Mouse (Mus musculus) cerebellum, postnatal 36 days (tissue): ENCODE measurements around the gene Bckdha.

ENCODE experiments used
- DNase-seq, 2 experiments: peaks; one replicate each; pipeline ENCODE4 v3.0.0; 2021 to 2022; ENCODE audit warnings: mixed read lengths in 2 of 2

Bckdha gene

GRCm38 (mm10) chr7:25681341-25682231 is 22.8 kb upstream of the Bckdha start:
- no peak for DNase-seq

- peak; percentile 90 to 92 for DNase-seq
These were observed 21.9 kb upstream of the Bckdha start, which contains the start of gene B9d2 for GRCm38 (mm10) chr7:25680514-25681258. TSS of gene B9d2 (plus strand) at chr7:25680780.

DNA sequence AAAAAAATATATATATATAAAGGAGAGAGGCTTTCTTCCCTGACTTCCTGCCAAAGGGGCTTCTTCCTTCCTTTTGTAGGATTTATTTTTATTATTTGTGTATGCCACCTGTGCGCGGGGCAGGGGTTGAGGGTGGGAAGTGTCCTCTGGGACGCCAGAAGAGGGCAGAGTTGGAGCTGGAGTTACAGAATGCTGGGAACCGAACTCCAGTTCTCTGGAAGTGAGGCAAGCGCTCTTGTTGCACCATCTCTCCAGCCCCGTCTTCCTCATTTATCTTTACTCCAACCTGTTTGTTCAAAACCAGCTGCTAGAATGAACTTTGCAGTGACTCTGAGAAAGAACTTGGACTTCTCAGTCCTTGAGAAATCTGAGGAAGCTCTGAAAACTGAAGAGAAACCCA is 21.2 kb upstream of the Bckdha start:
- DNase-seq = no peak

DNA sequence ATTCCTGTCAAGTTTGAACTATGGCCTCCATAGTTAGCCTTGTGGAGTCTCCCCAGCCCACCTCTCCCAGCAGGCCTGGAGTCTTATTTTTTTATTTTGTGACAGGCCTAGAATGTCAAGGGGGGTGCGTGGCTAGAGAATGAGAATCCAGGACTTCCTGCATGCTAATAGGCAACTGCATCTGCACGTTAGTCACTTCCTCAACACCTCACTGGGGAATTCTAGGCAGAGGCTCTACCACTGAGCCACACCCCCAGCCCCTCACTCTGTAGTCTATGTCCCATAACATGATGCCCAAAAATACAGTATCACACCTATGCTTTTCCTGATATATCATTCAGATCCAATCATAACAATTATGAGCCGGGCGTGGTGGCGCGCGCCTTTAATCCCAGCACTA is 18.2 kb upstream of the Bckdha start:
- no peak for DNase-seq

GRCm38 (mm10) chr7:25676085-25676781 is 17.5 kb upstream of the Bckdha start:
- DNase-seq = peak; percentile 100

- DNase-seq = no peak
These were observed 16.6 kb upstream of the Bckdha start for GRCm38 (mm10) chr7:25675405-25675804.

GRCm38 (mm10) chr7:25674719-25675300 is 16.0 kb upstream of the Bckdha start, which contains the start of gene Tmem91:
TSS of gene Tmem91 (minus strand) at chr7:25675166.
- no peak for DNase-seq

- DNase-seq = no peak
These were observed 15.5 kb upstream of the Bckdha start for GRCm38 (mm10) chr7:25674297-25674696.

GRCm38 (mm10) chr7:25672442-25672841 is 13.7 kb upstream of the Bckdha start:
- no peak for DNase-seq

DNA sequence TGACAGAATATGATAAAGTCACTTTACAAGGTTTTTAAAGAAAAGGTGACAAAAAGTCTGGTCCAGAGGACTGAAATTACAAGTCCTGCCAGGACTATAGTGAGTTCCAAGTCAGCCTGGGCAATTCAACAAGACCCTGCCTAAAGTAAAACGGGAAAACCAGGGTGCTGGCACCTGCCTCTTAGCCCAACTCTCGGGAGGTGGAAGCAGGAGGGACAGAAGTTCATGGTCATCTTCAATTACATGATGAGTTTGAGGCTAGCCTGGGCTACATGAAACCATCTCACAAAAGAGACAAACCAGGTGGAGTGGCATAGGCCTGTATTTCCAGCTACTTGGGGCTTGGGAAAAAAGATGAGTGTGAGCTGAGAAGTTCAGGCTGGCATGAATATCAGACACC is 12.9 kb upstream of the Bckdha start:
- DNase-seq = no peak

- DNase-seq = no peak
These were observed 11.3 kb upstream of the Bckdha start for GRCm38 (mm10) chr7:25670096-25670495.

DNA sequence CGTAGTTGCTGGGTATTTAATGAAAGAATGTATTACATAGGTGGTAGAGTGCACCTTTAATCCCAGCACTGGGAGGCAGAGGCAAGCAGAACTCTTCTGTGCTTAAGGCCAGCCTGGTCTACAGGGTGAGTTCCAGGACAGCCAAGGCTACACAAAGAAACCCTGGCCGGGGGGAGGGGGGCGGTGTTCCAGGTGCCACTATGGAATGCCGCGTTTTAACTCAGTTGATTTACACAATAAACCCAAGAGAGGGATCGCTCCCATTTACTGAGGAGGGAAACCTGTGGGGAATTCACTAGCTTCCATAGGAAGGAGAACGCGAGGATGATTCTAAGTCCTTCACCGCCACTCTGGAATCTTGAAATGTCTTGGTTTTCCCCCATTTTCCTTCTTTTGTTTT is 10.8 kb upstream of the Bckdha start:
- DNase-seq = no peak

- no peak for DNase-seq
These were observed 10.4 kb upstream of the Bckdha start for GRCm38 (mm10) chr7:25669158-25669557.

DNA sequence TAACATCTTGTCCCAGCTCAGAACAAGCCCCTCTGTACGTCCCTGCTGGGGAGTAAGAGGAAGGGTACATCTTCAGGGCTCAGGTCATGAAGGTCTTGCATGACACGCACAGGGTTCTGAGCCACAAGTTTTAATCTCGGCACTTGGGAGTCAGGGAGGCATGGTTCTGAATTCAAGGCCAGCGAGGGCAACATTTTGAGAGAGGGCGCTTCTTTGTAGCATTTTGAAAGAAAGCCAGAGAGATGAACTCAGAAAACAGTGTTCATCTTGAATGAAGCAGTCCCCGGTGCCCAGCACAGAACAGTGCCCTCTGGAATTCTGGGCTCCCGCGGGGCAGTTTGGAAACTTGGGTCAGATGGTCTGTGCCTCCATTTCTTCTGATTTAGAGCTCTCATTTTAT is 7.6 kb upstream of the Bckdha start:
- DNase-seq = no peak

GRCm38 (mm10) chr7:25657785-25658184 is 996 bp downstream of the Bckdha start:
- DNase-seq = no peak

- DNase-seq = peak; percentile 69 to 72
These were observed 3.0 kb downstream of the Bckdha start for GRCm38 (mm10) chr7:25655601-25656428.

GRCm38 (mm10) chr7:25652244-25652759 is 6.5 kb downstream of the Bckdha start:
- no peak for DNase-seq

GRCm38 (mm10) chr7:25651281-25651680 is 7.5 kb downstream of the Bckdha start:
- no peak for DNase-seq

DNA sequence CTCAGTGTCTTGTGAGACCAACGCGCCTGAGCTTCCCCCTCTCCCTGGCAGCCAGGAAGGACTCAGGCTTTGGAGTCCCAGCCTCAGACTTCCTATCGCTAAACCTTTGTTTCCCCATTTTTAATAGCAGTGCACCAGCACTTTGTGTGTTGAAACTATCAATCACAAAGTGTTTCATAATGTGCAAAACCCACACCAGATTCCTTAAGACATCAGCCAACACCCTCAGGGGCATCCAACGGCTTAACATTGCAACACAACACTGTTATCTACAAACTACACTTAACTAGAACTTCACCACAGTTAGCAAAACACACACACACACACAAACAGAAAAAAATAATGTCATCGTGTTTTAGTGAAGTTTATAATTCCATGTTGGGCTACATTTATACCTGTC is 8.9 kb downstream of the Bckdha start:
- no peak for DNase-seq

GRCm38 (mm10) chr7:25647574-25648123 is 11.1 kb downstream of the Bckdha start:
- DNase-seq = no peak

GRCm38 (mm10) chr7:25645074-25645473 is 13.7 kb downstream of the Bckdha start:
- DNase-seq = no peak
